Mouse (Mus musculus): ENCODE measurements around the gene Trpm5. TPM values are rescaled to one million over a fixed set of nuclear protein-coding genes. Genes with fewer than 3 reads are reported as not detected.

Gene Trpm5
- polyA plus RNA-seq (2015; fragmentation: Nextera tagmentation; extraction: Ambion mirVana): 0.73 and 0.75 TPM in 2 replicates

- Histone ChIP-seq H3K36me3 (no peaks in the 10 kb centered on the region), H3K9me3 (replicated peaks) (no peaks in the 10 kb centered on the region), H3K27ac (no peak within 1 kb of the TSS), H3K9ac (no peak within 1 kb of the TSS), H3K4me2 (no peak within 1 kb of the TSS), H3K27me3 (peaks cover 22% of the 10 kb centered on the region), H3K4me3 (replicated peaks) (no peak within 1 kb of the TSS), H3K4me1 (replicated peaks) (no peaks in the 10 kb centered on the region)
- DNase-seq (no peak), ATAC-seq (ENCODE audit: low read depth) (no peak)
- WGBS (ENCODE audit: insufficient replicate concordance): 34% methylated on average over 10 of the region's 10 CpGs
These were observed at the start of gene Trpm5 for GRCm38 (mm10) chr7:143094592-143095553. Gene Trpm5, minus strand, starts transcription at chr7:143094642.

GRCm38 (mm10) chr7:143142680-143143079 is 48.2 kb upstream of the Trpm5 start:
- Histone ChIP-seq H3K27ac (no peak overlapping the region), H3K9ac (no peak overlapping the region), H3K9me3 (replicated peaks) (no peaks in the 10 kb centered on the region), H3K27me3 (0 out of 2 replicates have a peak, but pooled peaks cover 4% of the 10 kb centered on the region), H3K4me1 (replicated peaks) (peaks cover 5% of the 10 kb centered on the region), H3K4me3 (replicated peaks) (no peak overlapping the region), H3K4me2 (no peak overlapping the region), H3K36me3 (no peaks in the 10 kb centered on the region)
- ATAC-seq (ENCODE audit: low read depth) (no peak), DNase-seq (no peak)
- WGBS (ENCODE audit: insufficient replicate concordance): 45% methylated on average over 2 of the region's 2 CpGs

GRCm38 (mm10) chr7:143139932-143140331 is 45.5 kb upstream of the Trpm5 start:
- Histone ChIP-seq H3K27me3 (no peaks in the 10 kb centered on the region), H3K36me3 (no peaks in the 10 kb centered on the region), H3K4me2 (no peak overlapping the region), H3K9me3 (replicated peaks) (no peaks in the 10 kb centered on the region), H3K9ac (no peak overlapping the region), H3K27ac (no peak overlapping the region), H3K4me3 (replicated peaks) (no peak overlapping the region), H3K4me1 (replicated peaks) (peaks cover 5% of the 10 kb centered on the region)
- WGBS (ENCODE audit: insufficient replicate concordance): 33% methylated on average over 4 of the region's 4 CpGs
- no peak for ATAC-seq (ENCODE audit: low read depth)
- DNase-seq: no peak

- H3K36me3 ChIP-seq: no peaks in the 10 kb centered on the region
- H3K4me1 ChIP-seq (replicated peaks): peaks cover 5% of the 10 kb centered on the region
- no peak overlapping the region for H3K9ac ChIP-seq
- no peaks in the 10 kb centered on the region for H3K9me3 ChIP-seq (replicated peaks)
- no peak for DNase-seq
- no peak overlapping the region for H3K27ac ChIP-seq
- H3K4me2 ChIP-seq: no peak overlapping the region
- no peak for ATAC-seq (ENCODE audit: low read depth)
- H3K4me3 ChIP-seq (replicated peaks): no peak overlapping the region
- H3K27me3 ChIP-seq: no peaks in the 10 kb centered on the region
- WGBS (ENCODE audit: insufficient replicate concordance): 29% methylated on average over 1 of the region's 1 CpGs
These were observed 44.3 kb upstream of the Trpm5 start for GRCm38 (mm10) chr7:143138789-143139188.

- WGBS (ENCODE audit: insufficient replicate concordance): 29% methylated on average over 5 of the region's 5 CpGs
- Histone ChIP-seq H3K27ac (no peak overlapping the region), H3K4me1 (replicated peaks) (peaks cover 5% of the 10 kb centered on the region), H3K36me3 (no peaks in the 10 kb centered on the region), H3K4me3 (replicated peaks) (no peak overlapping the region), H3K9ac (no peak overlapping the region), H3K9me3 (replicated peaks) (no peaks in the 10 kb centered on the region), H3K4me2 (no peak overlapping the region), H3K27me3 (no peaks in the 10 kb centered on the region)
- no peak for ATAC-seq (ENCODE audit: low read depth)
- no peak for DNase-seq
These were observed 42.1 kb upstream of the Trpm5 start for GRCm38 (mm10) chr7:143136561-143136960.

GRCm38 (mm10) chr7:143136125-143136524 is 41.7 kb upstream of the Trpm5 start:
- Histone ChIP-seq H3K4me1 (replicated peaks) (peaks cover 5% of the 10 kb centered on the region), H3K9me3 (replicated peaks) (no peaks in the 10 kb centered on the region), H3K4me2 (no peak overlapping the region), H3K27ac (no peak overlapping the region), H3K9ac (no peak overlapping the region), H3K27me3 (no peaks in the 10 kb centered on the region), H3K4me3 (replicated peaks) (no peak overlapping the region), H3K36me3 (no peaks in the 10 kb centered on the region)
- no peak for DNase-seq
- WGBS (ENCODE audit: insufficient replicate concordance): 55% methylated on average over 2 of the region's 2 CpGs
- no peak for ATAC-seq (ENCODE audit: low read depth)

- WGBS (ENCODE audit: insufficient replicate concordance): 56% methylated on average over 5 of the region's 5 CpGs
- Histone ChIP-seq H3K9ac (no peak overlapping the region), H3K9me3 (replicated peaks) (no peaks in the 10 kb centered on the region), H3K27ac (no peak overlapping the region), H3K4me1 (replicated peaks) (no peaks in the 10 kb centered on the region), H3K36me3 (no peaks in the 10 kb centered on the region), H3K4me2 (no peak overlapping the region), H3K27me3 (no peaks in the 10 kb centered on the region), H3K4me3 (replicated peaks) (no peak overlapping the region)
- no peak for ATAC-seq (ENCODE audit: low read depth)
- DNase-seq: no peak
These were observed 38.4 kb upstream of the Trpm5 start for GRCm38 (mm10) chr7:143132815-143133214.

GRCm38 (mm10) chr7:143124902-143125301 is 30.5 kb upstream of the Trpm5 start:
- no peak overlapping the region for H3K27ac ChIP-seq

GRCm38 (mm10) chr7:143123876-143124669 is 29.6 kb upstream of the Trpm5 start:
- Histone ChIP-seq H3K36me3 (no peaks in the 10 kb centered on the region), H3K27me3 (peaks cover 10% of the 10 kb centered on the region; the same call in 1 of the 2 replicates), H3K9me3 (replicated peaks) (no peaks in the 10 kb centered on the region), H3K4me3 (replicated peaks) (no peak overlapping the region), H3K4me1 (replicated peaks) (0 out of 2 replicates have a peak, but pooled peaks cover 6% of the 10 kb centered on the region), H3K27ac (no peak overlapping the region), H3K9ac (no peak overlapping the region), H3K4me2 (no peak overlapping the region)
- WGBS (ENCODE audit: insufficient replicate concordance): 29% methylated on average over 6 of the region's 6 CpGs
- no peak for DNase-seq
- ATAC-seq (ENCODE audit: low read depth): peak; percentile 29; the same call in 1 of the 2 replicates

More at GRCm38 (mm10) chr7:143124902-143125301, 30.5 kb upstream of the Trpm5 start:
- H3K4me1 ChIP-seq (replicated peaks): 0 out of 2 replicates have a peak, but pooled peaks cover 6% of the 10 kb centered on the region
- DNase-seq (no peak), ATAC-seq (ENCODE audit: low read depth) (no peak)
- H3K9me3 ChIP-seq (replicated peaks): no peaks in the 10 kb centered on the region
- no peak overlapping the region for H3K4me2 ChIP-seq
- H3K9ac ChIP-seq: no peak overlapping the region
- no peak overlapping the region for H3K4me3 ChIP-seq (replicated peaks)
- H3K27me3 ChIP-seq: peaks cover 10% of the 10 kb centered on the region; the same call in 1 of the 2 replicates
- no peaks in the 10 kb centered on the region for H3K36me3 ChIP-seq
- 64% methylated on average over 3 of the region's 3 CpGs for WGBS (ENCODE audit: insufficient replicate concordance)

GRCm38 (mm10) chr7:143122191-143122590 is 27.7 kb upstream of the Trpm5 start:
- no peak overlapping the region for H3K4me3 ChIP-seq (replicated peaks)
- WGBS (ENCODE audit: insufficient replicate concordance): 46% methylated on average over 5 of the region's 5 CpGs
- no peaks in the 10 kb centered on the region for H3K9me3 ChIP-seq (replicated peaks)
- H3K9ac ChIP-seq: no peak overlapping the region
- H3K4me1 ChIP-seq (replicated peaks): 0 out of 2 replicates have a peak, but pooled peaks cover 6% of the 10 kb centered on the region
- DNase-seq: no peak
- no peak overlapping the region for H3K4me2 ChIP-seq
- H3K27ac ChIP-seq: no peak overlapping the region
- H3K27me3 ChIP-seq: peaks cover 10% of the 10 kb centered on the region; the same call in 1 of the 2 replicates
- peak; percentile 57; the same call in 1 of the 2 replicates for ATAC-seq (ENCODE audit: low read depth)
- H3K36me3 ChIP-seq: no peaks in the 10 kb centered on the region

- Histone ChIP-seq H3K27me3 (0 out of 2 replicates have a peak, but pooled peaks cover 3% of the 10 kb centered on the region), H3K9ac (no peak overlapping the region), H3K9me3 (replicated peaks) (no peaks in the 10 kb centered on the region), H3K36me3 (no peaks in the 10 kb centered on the region), H3K4me3 (replicated peaks) (no peak overlapping the region), H3K27ac (no peak overlapping the region), H3K4me2 (no peak overlapping the region), H3K4me1 (replicated peaks) (0 out of 2 replicates have a peak, but pooled peaks cover 6% of the 10 kb centered on the region)
- ATAC-seq (ENCODE audit: low read depth) (no peak), DNase-seq (no peak)
- WGBS (ENCODE audit: insufficient replicate concordance): 45% methylated on average over 3 of the region's 3 CpGs
These were observed 25.4 kb upstream of the Trpm5 start for GRCm38 (mm10) chr7:143119826-143120225.
